Mouse (Mus musculus): Measurements from ENCODE around the gene Tnfrsf11a.
"Not testable (repeated sequence)": the region's sequence is repeated elsewhere in the genome, so short reads cannot be mapped to it uniquely, and the experiment has no call there.

Tnfrsf11a gene

GRCm38 (mm10) chr1:105780457-105781364 is at the start of gene Tnfrsf11a:
Gene Tnfrsf11a, plus strand, starts transcription at chr1:105780718.
- peak; percentile 7 to 25 for DNase-seq (ENCODE audit: low spot score in 2 of 2)

- no peak for DNase-seq (ENCODE audit: low spot score in 2 of 2)
Measured at GRCm38 (mm10) chr1:105735318-105735717, 45.2 kb upstream of the Tnfrsf11a start.

GRCm38 (mm10) chr1:105738334-105738733 is 42.2 kb upstream of the Tnfrsf11a start:
- no peak for DNase-seq (ENCODE audit: low spot score in 2 of 2)

GRCm38 (mm10) chr1:105739493-105739892 is 41.0 kb upstream of the Tnfrsf11a start:
- no peak for DNase-seq (ENCODE audit: low spot score in 2 of 2)

- DNase-seq (ENCODE audit: low spot score in 2 of 2): no peak
Measured at GRCm38 (mm10) chr1:105742481-105742880, 38.0 kb upstream of the Tnfrsf11a start.

- no peak for DNase-seq (ENCODE audit: low spot score in 2 of 2)
Measured at GRCm38 (mm10) chr1:105746444-105746843, 34.1 kb upstream of the Tnfrsf11a start.

GRCm38 (mm10) chr1:105746858-105747596 is 33.5 kb upstream of the Tnfrsf11a start:
- no peak for DNase-seq (ENCODE audit: low spot score in 2 of 2)

- no peak for DNase-seq (ENCODE audit: low spot score in 2 of 2)
Measured at GRCm38 (mm10) chr1:105748091-105748799, 32.3 kb upstream of the Tnfrsf11a start.

- no peak for DNase-seq (ENCODE audit: low spot score in 2 of 2)
Measured at GRCm38 (mm10) chr1:105752196-105752595, 28.3 kb upstream of the Tnfrsf11a start.

- DNase-seq (ENCODE audit: low spot score in 2 of 2): no peak
Measured at GRCm38 (mm10) chr1:105752944-105753343, 27.6 kb upstream of the Tnfrsf11a start.

GRCm38 (mm10) chr1:105758798-105759197 is 21.7 kb upstream of the Tnfrsf11a start:
- DNase-seq (ENCODE audit: low spot score in 2 of 2): no peak

- no peak for DNase-seq (ENCODE audit: low spot score in 2 of 2)
Measured at GRCm38 (mm10) chr1:105759422-105760165, 20.9 kb upstream of the Tnfrsf11a start.

- DNase-seq (ENCODE audit: low spot score in 2 of 2): no peak
Measured at GRCm38 (mm10) chr1:105765586-105765985, 14.9 kb upstream of the Tnfrsf11a start.

- not testable (repeated sequence) for DNase-seq (ENCODE audit: low spot score in 2 of 2)
Measured at GRCm38 (mm10) chr1:105766099-105766498, 14.4 kb upstream of the Tnfrsf11a start.

- DNase-seq (ENCODE audit: low spot score in 2 of 2): no peak
Measured at GRCm38 (mm10) chr1:105768397-105768796, 12.1 kb upstream of the Tnfrsf11a start.

GRCm38 (mm10) chr1:105770685-105771084 is 9.8 kb upstream of the Tnfrsf11a start:
- DNase-seq (ENCODE audit: low spot score in 2 of 2): no peak

- no peak for DNase-seq (ENCODE audit: low spot score in 2 of 2)
Measured at GRCm38 (mm10) chr1:105776426-105776825, 4.1 kb upstream of the Tnfrsf11a start.

GRCm38 (mm10) chr1:105780079-105780456 is 450 bp upstream of the Tnfrsf11a start:
- DNase-seq (ENCODE audit: low spot score in 2 of 2): no peak

- no peak for DNase-seq (ENCODE audit: low spot score in 2 of 2)
Measured at GRCm38 (mm10) chr1:105781391-105782146, 1.1 kb downstream of the Tnfrsf11a start.

- DNase-seq (ENCODE audit: low spot score in 2 of 2): no peak
Measured at GRCm38 (mm10) chr1:105784257-105785016, 3.9 kb downstream of the Tnfrsf11a start.
